Mouse (Mus musculus) cerebellum, adult 9-11 months (tissue): ENCODE data around the gene Stpg3.

Source experiments
- DNase-seq: peaks from one replicate; pipeline ENCODE4 v3.0.0; 2022

Stpg3 gene

DNA sequence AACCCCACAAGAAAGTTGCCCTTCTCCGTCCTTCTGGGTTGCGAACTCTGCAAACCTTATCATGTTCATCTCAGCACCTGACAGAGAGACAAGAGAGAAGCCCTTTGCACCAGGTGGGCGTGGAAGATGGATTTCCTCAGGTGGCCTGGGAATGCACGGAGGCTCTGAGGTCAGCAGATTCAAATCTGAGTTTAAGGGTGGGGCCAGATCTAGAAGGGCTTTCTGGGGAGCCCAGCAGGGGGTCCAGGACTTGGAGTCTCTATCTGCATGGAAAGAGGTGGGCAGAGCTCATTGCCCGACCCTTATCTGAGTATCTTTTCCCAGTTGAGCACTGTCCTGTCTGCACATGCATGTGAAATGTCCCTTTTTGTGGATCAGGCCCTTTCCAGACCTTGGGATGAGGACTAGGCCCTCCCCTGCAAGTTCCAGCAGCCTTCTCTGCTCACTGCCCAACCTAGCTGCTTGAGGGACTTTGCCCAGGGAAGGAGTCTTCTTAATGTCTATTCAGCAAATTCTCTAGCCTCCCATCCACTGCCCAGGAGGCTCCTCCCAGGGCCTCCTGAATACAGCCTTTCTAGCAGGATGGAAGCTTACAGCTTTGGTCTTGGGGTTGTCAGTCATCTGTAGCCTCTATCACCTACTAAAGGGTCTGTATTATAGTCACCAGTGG, 20.2 kb upstream of the Stpg3 start:
- no peak for DNase-seq

DNA sequence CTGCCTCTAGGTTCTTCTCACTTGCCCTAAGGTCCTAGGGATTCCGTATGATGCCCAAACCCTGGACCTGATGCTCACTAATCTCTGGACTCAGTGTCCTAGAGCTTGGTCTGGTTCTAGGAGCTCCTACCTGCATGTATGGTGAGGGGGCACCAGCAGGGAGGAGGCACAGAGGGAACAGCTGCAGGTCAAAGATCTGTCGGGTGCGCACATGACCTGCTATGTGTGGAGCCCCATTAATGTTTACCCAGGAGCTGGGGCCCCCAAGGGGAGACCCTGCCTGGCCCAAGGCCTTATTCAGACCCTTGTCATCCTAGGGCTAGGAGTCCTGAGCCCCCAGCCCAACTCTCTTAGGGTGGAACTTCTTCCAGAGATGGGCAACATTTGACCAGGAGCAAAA, 19.6 kb upstream of the Stpg3 start, which contains the start of gene Slc34a3:
Gene Slc34a3, minus strand, starts transcription at position 315 of the 400 bp plus-strand sequence.
- DNase-seq = no peak

DNA sequence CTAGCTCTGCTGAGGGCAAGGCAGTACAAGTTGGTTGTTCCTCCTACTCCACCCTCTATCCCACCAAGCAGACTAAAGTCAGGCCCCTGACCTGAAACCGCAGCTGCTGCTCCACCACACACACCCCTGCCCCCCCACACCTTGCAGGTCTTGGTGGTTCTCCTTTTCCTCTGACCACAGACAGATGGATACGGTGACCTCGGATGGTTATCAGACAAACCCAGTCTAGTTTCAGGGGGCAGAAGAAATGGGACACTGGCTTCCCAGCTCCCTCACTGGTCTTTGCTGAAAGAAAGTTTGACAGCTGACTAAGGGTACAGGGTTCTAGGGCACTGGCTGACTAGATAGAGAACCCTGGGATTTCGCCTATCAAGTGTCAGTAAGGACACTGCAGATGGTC, 19.0 kb upstream of the Stpg3 start:
- no peak for DNase-seq

DNA sequence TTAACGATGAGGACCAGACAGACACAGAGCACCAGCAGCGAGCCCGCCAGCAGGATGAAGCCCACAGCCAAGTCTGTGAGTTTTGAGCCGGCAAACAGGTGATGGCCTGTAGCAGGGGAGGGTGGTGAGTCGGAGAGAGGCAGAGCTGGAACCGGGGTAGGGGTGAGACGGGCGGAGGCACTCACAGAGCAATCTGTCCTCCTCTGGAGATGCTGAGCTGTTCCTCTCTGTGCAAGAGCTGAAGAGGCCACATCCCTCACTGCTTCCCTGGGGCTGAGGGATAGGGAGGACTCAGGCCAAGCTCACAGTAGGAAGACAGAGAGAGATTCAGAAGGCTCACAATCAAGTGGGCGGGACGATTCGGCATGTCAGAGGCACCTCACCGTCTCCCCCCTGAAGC, 16.6 kb upstream of the Stpg3 start:
- no peak for DNase-seq

DNA sequence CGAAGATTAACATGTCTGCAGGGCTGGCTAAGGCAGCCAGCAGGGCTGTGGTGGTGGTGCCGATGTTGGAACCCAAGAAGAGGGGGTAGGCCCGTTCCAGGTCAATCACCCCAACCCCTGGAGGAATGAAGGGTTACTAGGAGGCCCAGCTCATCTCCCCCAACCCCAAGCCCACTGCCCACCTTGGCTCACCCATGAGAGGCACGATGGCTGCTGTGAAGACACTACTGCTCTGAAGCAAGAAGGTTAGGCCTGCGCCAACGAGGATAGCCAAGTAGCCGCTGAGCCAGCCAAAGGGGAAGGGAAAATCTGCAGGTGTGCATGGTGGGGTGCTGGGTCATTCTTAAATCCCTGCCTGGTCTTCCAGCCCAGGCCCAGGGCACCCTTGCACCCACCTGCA, 16.1 kb upstream of the Stpg3 start:
- DNase-seq = no peak

DNA sequence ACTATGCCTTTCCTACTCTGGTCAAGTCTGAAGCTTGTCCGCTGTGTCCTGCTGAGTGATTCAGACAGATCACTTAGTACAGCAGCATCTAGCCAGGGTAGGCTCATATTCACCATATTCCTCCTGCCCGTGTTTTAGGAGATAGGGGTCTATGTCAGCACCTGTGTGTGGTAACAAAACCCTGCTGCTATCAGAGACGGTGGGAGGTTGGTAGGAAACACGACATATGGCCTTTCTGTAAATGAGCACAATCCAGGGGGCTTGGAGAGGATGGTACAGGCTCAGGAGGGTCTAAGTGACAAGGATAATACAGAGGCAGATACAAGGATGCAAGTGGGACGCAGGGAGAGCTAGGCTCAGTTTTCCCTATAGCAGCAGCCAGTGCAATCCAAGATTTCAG, 15.1 kb upstream of the Stpg3 start:
- no peak for DNase-seq

DNA sequence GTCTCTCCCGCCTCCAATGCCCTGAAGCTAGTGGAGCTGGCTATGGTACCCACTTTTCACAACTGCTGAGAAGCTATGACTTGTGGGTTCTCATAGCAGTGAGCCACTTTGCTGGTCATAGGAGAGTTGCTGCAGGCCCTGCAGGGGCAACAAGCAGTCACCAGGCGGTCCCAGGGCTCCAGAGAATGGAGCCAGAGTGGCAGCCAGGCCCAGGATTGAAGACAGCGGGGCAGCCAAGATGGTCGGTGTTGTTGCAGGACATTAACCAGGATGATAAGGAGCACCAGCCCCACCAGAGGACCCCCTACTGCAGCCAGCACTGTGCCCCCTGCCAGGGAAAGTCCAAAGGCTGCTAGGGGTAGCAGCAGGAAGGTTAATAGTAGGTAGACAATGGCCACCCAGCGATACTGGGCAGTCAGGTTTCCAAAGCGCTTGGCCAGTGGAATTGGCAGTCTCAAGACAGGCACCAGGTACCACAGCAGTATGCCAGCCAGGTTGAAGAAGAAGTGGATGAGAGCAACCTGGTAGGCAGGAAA, 14.6 kb upstream of the Stpg3 start:
- peak; percentile 70 for DNase-seq

DNA sequence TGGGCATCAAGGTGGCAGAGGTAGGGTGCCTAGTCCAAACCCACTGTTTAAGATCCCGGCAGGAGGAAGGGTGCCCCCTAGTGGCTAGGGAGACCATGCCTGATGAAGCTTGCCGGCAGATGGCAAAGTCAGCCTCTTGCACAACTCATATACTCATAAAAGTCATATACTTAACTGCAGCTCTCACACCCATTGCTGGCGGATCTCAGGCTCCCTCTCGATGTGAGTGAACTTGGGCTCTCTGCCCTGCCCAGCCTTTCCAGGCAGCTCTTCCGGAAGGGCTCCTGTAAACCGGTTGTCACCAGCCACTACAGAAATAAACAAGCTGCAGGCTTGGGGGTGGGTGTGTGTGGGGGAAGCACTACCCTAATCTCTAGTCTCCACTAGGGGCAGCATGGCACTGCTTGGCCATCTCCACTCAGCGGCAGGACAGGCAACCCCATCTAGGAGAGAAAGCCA, 14.0 kb upstream of the Stpg3 start:
- peak; percentile 93 for DNase-seq

DNA sequence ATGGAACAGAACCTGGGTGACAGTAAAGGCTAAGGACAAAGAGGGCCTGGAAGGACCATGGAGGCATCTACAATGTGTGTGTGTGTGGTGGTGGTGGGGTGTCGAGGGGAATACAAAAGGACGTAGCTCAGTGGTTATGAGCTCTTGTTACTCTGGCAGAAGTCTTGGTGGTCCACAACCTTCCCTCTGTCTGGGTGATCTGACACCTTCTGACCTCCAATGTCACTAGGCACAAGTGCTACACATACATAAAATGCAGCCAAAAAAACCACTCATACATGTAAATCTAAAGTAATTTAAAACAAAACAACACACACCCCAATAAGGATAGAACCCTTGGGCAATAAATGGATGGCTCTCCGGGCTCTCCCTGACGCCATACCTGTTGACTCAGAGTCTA, 13.0 kb upstream of the Stpg3 start:
- no peak for DNase-seq

DNA sequence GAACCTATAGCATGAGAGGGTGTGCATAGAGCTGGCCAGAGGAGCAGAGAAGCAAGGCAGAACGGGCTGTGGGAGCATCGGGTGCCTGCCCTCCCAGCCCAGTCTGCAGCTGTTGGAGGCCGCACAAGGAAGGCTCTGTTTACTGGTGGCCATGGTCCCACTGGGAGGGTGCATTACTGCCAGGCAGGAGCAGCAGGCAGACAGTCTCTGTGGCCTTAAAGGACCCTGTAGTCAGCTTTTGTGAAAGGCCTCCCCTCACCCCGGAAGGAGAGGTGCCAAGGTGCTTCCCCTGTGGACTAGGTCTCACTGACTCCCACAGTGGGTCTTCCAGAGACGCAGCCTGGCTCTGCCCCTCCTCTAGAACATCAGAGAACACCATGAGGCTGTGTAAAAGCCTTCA, 12.4 kb upstream of the Stpg3 start:
- DNase-seq = peak; percentile 72

DNA sequence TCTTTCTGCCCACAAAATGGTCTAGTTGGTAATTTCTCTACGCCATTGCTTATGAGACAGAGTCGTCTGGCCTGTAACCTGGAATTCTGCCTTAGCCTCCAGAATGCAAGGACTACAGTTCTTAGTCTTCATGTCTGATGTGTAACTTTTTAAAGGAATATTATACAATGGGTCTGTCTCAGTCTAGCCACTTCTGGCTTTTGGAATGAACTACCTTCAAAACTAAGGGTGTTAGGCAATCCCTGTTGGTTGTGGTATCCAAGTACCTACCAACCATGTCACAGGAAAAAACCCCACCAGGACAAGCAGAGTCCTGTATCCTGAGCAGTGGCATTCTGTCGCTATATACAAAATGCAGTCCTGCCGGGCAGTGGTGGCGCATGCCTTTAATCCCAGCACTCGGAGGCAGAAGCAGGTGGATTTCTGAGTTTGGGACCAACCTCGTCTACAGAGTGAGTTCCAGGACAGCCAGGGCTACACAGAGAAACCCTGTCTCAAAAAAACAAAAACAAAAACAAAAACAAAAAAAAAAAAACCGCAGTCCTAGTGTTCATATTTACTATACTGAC, 11.5 kb upstream of the Stpg3 start:
- DNase-seq = peak; percentile 45

DNA sequence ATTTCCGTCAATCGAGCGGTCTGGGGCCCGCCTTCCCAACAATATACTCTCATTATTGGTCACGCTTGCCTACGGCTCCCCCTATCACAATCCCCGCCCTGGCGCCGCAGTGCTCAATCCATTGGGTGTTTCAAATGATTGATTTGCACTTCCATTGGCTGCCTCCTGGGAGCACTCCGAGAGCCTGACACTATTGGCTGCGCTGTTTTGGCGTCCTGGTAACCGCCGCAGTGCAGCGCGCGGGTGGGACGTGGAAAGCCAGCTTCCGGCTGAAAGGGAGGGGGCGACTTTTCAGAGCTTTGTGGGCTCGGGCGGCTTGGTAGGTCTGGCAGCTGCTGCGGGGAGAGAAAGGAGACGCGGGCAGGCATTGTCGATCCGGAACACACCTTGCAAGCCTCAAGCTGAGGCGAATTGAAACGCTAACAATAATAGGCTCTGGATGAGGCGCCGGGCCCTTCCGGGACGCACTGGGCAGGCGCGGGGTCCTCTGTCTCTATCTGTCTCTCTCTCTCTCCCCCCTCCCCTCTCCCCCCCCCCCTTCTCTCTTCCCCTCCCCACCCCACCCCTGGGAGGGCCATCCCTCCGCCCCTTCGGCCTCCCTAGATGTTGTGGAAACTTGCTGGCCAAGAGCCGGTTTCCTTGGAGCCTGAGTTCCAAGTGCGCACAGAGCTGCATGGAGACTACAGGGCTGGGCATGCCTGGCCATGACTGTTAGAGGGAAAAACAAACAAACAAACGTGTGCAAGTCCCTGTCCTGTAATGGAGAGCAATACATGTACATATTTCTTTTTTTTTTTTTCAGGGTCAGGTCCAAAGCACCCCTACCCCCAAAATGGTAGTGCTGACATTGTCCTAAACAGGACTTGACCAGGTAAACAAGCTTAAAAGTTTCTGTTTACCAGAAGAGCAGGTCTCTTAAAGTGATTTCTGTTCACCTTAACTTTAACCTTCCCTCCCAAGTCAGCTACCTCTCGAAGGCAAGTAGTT, 10.6 kb upstream of the Stpg3 start:
- peak; percentile 100 for DNase-seq

DNA sequence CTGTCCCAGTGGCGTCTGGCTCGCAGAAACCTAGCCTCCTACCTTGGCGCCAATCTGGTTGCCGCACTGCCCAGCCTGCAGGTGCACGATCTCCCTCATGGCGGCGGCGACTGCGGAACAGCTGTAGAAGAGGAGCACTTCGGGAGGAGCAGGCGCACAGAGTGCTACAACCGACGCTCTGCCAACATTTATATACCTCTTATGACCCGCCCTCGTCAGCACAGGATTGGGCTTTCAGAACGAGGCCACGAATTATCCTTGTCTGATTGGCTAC, 10.0 kb upstream of the Stpg3 start, which contains the start of gene Tubb4b:
Gene Tubb4b, minus strand, starts transcription at position 211 of the 274 bp plus-strand sequence.
- DNase-seq = no peak

DNA sequence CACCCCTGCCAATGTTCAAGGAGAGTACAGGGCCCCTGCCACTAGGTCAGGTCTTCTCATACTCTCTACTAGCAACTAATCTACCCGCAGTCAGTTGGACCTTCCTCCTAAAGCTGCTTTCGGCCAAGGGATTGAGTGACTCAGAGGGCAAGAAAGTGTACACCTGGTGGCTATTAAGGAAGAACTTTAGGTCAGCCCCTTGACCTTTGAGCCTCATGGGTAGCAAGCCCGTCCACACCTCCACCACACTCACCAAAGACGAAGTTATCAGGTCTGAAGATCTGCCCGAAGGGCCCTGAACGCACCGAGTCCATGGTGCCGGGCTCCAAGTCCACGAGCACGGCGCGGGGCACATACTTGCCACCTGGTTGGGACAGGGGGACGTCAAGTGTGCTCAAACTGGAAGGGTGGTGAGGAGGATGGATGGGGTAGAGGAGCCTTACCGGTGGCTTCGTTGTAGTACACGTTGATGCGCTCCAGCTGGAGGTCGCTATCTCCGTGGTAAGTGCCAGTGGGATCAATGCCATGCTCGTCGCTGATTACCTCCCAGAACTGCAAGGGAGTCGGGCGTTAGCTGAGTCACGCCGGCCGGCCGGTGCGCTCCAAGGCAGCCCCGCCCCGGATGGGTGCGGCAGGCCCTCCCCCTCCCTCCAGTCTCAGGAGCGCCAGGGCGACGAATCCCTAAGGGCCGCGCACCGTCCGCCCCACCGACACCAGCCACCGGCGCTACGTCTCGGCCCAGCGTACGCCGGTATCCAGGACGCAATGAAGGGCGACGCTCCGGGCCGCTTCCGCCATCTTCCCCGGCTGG, 9.4 kb upstream of the Stpg3 start:
- peak; percentile 86 for DNase-seq

DNA sequence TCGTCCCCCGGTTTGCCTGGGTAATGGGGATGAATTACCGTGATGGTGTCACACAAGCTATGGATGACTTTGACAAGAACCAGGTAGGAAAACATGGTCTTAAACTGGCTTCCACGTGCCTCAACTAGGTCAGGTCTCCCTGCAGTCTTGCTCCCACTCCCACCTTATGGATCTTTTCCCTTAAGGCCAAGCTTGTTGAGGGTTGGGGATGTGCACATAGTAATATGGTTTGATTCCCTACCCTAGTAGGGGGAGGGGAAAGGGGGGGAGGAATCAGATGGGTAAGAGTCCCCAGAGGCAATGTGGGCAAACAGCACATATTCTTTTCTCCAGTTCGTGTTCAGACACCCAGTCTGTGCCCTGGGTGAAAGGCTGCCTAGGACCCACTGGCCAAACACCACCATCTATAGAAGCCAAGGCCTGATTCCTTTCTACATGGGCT, 6.9 kb upstream of the Stpg3 start:
- DNase-seq = no peak

DNA sequence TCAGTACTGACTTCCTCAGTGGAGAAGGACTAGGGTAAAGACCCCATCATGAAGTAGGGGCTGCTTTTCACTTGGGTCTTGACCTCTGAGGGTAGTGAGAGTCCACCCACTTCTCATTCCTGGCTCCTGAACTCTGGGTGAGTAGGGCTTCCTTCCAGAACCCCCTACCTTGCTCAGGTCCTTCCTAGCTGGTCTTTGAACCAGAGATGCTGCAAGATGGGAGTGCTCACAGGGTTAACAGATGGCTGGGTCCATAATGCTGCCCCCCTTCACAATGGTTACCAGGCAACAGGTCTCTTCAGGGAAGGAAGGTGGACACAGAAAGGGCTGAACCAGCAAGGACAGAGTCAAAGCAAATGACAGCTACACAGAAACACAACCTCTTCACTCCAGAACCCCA, 4.0 kb upstream of the Stpg3 start, which contains the start of gene Fam166a:
Gene Fam166a, plus strand, starts transcription at position 301 of the 400 bp plus-strand sequence.
- DNase-seq = no peak

DNA sequence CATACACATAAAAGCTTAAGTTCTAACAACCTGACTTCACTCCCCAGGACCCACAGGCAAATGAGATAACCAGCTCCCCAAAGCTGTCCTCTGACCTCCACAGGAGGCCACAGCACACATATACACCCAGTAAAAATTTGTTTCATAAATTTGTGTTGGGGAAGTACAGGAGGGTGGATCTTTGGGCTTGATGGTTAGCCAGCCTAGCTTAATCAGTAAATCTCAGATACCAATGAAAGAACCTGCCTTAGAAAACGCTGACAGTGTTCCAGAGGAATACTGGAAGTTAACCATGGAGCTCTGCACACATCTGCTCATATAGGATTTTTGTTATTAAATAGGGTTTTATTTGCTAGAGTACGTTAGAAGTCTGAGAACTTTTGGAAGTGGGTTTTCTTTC, 3.2 kb upstream of the Stpg3 start:
- DNase-seq = no peak

DNA sequence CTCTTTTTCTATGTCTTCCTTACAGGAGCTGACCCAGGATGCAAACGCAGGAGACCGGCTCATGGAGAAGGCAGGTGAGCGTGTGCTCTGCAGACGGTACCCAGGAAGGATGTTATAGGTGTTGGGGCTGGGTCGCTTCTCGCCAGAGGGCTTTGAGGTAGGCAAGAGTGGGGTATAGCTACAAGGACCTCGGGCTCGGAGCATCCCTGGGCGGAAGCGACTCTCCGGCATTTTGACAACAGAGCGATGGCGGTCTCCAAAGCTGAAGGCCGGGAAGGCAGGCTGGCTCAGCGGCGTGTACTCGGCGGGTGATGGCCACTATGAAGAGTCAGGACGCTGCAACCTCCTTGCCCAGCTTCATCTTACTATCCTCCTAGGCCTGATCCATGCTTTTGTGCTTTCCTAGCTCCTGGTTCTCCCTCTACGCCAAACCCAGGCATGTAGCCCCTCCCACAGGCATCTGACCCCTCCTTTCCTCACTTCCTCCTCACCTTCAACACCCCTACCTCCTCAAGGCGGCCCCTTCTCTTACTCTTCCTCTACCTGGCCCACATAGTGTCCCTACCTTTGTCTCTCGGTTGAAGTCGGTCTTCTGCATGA, 1.1 kb downstream of the Stpg3 start:
- no peak for DNase-seq

DNA sequence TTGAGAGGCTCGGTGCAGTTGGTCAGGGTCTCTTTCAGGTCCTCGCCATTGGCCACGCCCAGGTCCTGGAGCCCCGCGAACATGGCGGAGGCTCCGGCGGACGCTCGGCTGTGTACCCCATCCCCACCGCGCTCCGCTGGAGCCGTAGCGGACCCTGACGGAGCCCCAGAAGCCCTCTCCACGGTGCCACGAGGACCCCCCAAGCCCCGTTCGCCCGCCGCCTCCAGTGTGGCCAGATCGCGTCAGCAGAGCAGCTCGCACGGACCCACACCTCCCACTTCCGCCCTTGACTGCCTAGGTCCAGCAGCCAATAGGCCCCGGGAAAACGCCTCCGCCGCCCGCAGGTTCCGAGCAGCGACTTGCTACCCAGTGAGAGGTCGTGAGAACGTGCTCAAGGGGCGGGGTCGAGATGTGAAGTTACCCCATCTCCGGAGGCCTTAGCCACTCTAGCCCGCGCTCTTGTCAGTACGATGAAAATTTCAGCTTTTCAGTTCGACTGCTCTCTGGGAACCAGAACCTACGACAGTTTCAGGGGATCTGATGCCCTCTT, 3.2 kb downstream of the Stpg3 start, which contains the start of gene Nelfb:
Gene Nelfb, minus strand, starts transcription at position 369 of the 550 bp plus-strand sequence.
- DNase-seq = peak; percentile 87

DNA sequence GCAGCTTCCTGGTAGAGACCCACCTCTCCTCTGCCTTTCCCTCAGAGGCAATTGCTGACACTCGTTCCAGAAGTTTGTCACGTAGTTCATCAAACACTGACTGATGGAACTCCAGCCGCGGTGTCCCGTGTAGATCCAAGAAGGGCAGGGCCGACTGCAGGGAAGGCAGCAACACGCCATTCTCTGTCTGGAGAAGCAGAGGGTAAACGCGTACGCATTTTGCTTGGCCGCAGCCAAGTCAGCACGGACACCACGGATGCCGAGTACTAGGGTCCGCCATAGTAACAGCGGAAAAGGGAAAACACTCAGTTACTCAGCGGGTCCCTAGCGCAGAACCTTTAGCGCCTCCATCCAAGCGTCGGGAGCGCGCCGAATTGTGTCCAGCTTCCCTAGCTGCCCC, 3.8 kb downstream of the Stpg3 start:
- DNase-seq = no peak

DNA sequence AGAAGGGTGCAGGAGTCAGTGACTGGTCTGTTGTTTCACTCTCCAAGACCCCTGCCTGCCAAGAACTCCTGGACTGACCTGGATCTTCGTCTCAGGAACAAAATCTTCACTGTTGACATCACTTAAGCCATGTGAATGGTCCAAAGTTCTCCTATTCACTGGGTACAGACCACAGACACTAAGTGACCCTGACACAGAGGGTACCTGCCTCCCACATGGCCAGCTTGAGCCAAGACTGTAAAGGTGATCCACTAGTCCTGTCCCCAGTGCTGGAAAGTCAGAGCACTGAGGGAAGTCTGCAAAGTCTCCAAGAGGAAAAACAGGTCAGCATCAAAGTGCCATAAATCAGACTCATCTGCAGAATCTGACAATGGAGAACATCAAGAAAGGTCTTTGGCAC, 6.8 kb downstream of the Stpg3 start:
- DNase-seq = no peak
